Mouse (Mus musculus): Measurements from ENCODE around the gene Dusp2.

GRCm38 (mm10) chr2:127353881-127354280, 17.9 kb downstream of the Dusp2 start:
- TF ChIP-seq CTCF (IDR thresholded peaks at IDR 0.05; ENCODE audit: low read depth) (no peak), EP300 (IDR thresholded peaks at IDR 0.05; ENCODE audit: low read depth) (no peak)

Data from liver, postnatal 0 days (tissue).